Mouse (Mus musculus) right cerebral cortex, adult 18-20 months (tissue): ENCODE results near the gene Myo1c.
"Not testable (repeated sequence)": the region's sequence is repeated elsewhere in the genome, so short reads cannot be mapped to it uniquely, and the experiment has no call there.

Source experiments
- DNase-seq: peaks from one replicate; pipeline ENCODE4 v3.0.0; 2022; ENCODE audit warnings: mixed read lengths

The Myo1c gene

GRCm38 (mm10) chr11:75669176-75669852 lies 19.0 kb downstream of the Myo1c start:
- DNase-seq = no peak

- DNase-seq = no peak
Observed at GRCm38 (mm10) chr11:75669853-75670200, 19.5 kb downstream of the Myo1c start.

- no peak for DNase-seq
Observed at GRCm38 (mm10) chr11:75671426-75672180, 21.3 kb downstream of the Myo1c start.

- DNase-seq = no peak
Observed at GRCm38 (mm10) chr11:75673411-75673810, 23.1 kb downstream of the Myo1c start.

- no peak for DNase-seq
Observed at GRCm38 (mm10) chr11:75674875-75675274, 24.6 kb downstream of the Myo1c start.

- no peak for DNase-seq
Observed at GRCm38 (mm10) chr11:75677881-75678746, 27.8 kb downstream of the Myo1c start.

- peak; percentile 98 for DNase-seq
Observed at GRCm38 (mm10) chr11:75678747-75679438, 28.6 kb downstream of the Myo1c start, which contains the start of gene Crk. Gene Crk (plus strand): TSS chr11:75679259.

- peak; percentile 59 for DNase-seq
Observed at GRCm38 (mm10) chr11:75679439-75680171, 29.3 kb downstream of the Myo1c start.

- no peak for DNase-seq
Observed at GRCm38 (mm10) chr11:75684462-75684861, 34.2 kb downstream of the Myo1c start.

GRCm38 (mm10) chr11:75684956-75685355 lies 34.7 kb downstream of the Myo1c start:
- DNase-seq = no peak

- DNase-seq = no peak
Observed at GRCm38 (mm10) chr11:75687343-75687993, 37.2 kb downstream of the Myo1c start.

- no peak for DNase-seq
Observed at GRCm38 (mm10) chr11:75688132-75688531, 37.8 kb downstream of the Myo1c start.

- no peak for DNase-seq
Observed at GRCm38 (mm10) chr11:75689977-75690376, 39.7 kb downstream of the Myo1c start.

- DNase-seq = no peak
Observed at GRCm38 (mm10) chr11:75691047-75691446, 40.7 kb downstream of the Myo1c start.

- no peak for DNase-seq
Observed at GRCm38 (mm10) chr11:75693570-75693969, 43.3 kb downstream of the Myo1c start.

- not testable (repeated sequence) for DNase-seq
Observed at GRCm38 (mm10) chr11:75697464-75697863, 47.2 kb downstream of the Myo1c start.

GRCm38 (mm10) chr11:75700557-75700956 lies 50.3 kb downstream of the Myo1c start:
- no peak for DNase-seq

- DNase-seq = no peak
Observed at GRCm38 (mm10) chr11:75702761-75703160, 52.5 kb downstream of the Myo1c start.

GRCm38 (mm10) chr11:75703748-75704147 lies 53.4 kb downstream of the Myo1c start:
- DNase-seq = no peak

GRCm38 (mm10) chr11:75713949-75714348 lies 63.6 kb downstream of the Myo1c start:
- DNase-seq = no peak

GRCm38 (mm10) chr11:75715556-75715955 lies 65.3 kb downstream of the Myo1c start:
- DNase-seq = no peak
